Mouse (Mus musculus) spleen, postnatal 4 days (tissue): ENCODE results near the gene Gm10228.
"Not testable (repeated sequence)": the region's sequence is repeated elsewhere in the genome, so short reads cannot be mapped to it uniquely, and the experiment has no call there.

Experiments used
- DNase-seq, 2 experiments: peaks; one replicate each; pipeline ENCODE4 v3.0.0; 2022; ENCODE audit warnings: low spot score in 2 of 2

Gene Gm10228

DNA sequence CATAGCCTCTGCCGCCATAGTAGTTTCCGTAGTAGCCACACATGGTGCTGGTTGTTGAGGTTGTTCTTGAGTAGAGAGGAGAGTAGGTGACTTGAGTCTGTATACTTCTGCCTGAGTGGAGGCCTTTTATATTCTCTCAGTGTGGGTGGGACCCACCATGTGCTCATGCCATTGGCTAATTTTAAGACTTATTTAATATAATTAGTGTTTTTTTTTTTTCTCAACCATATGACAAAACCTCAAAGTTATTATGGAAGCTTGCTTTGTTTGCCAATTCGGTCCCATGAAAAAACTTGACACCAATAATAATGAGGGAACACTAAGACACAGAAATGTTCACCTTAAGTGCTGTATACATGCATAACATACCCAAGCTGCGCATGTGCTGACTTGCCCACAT lies at the start of gene Gm10228:
Gm10228 (minus strand) TSS at position 101 of the 400 bp plus-strand sequence.
- DNase-seq = not testable (repeated sequence)

DNA sequence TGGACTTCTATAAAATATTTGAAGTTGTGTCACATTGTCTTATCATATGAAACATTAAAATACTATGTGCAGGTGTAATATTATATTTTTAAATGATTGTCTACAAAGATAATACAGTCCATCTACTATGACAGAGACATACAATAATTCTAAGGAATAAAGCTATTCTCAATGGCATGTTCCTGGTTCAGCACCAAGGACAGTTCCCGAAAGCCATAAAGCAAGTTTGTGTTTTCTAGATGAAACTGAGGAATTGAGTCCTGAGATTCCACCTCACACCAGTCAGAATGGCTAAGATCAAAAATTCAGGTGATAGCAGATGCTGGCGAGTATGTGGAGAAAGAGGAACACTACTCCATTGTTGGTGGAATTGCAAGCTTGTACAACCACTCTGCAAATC lies 29.8 kb upstream of the Gm10228 start:
- DNase-seq = not testable (repeated sequence)

DNA sequence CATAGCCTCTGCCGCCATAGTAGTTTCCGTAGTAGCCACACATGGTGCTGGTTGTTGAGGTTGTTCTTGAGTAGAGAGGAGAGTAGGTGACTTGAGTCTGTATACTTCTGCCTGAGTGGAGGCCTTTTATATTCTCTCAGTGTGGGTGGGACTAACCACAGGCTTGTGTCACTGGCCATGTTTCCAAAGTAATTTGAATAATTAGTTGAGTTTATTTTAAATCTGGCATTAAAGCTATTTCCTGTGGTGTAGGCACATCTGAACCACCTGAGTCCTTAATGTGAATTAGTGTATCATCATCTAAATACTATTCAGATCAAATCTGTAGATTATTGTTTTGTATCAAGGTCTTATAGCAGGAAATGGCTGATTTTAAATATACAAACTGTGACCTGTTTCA lies 22.6 kb upstream of the Gm10228 start, which contains the start of gene 1110025L11Rik:
1110025L11Rik (minus strand) TSS at position 101 of the 400 bp plus-strand sequence.
- DNase-seq = not testable (repeated sequence)

DNA sequence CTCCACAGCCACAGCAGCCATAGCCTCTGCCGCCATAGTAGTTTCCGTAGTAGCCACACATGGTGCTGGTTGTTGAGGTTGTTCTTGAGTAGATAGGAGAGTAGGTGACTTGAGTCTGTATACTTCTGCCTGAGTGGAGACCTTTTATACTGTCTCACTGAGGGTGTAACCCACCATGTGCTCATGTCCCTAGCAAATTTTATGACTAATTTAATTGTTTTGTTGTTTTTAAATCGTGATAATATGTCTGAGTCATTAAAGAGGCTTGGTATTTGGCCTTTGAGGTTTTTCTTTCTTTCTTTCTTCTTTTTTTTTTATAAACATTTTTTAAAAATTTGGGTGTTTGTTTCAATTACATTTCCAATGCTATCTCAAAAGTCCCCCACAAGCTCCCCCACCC lies 6.5 kb upstream of the Gm10228 start, which contains the start of gene Krtap6-5:
Krtap6-5 (minus strand) TSS at position 101 of the 400 bp plus-strand sequence.
- DNase-seq = no peak

DNA sequence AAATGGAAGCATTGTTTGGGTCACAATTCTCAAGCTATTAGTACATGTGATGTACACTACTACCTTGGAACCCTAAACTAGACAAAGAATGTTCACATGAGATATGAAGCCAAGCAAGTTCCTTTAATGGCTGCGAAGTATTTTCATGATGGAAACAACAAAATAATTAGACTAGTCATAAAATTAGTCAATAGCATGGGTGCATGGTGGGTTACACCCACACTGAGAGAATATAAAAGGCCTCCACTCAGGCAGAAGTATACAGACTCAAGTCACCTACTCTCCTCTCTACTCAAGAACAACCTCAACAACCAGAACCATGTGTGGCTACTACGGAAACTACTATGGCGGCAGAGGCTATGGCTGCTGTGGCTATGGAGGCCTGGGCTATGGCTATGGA lies 9.9 kb downstream of the Gm10228 start, which contains the start of gene Krtap6-1:
Krtap6-1 (plus strand) TSS at position 301 of the 400 bp plus-strand sequence.
- not testable (repeated sequence) for DNase-seq

DNA sequence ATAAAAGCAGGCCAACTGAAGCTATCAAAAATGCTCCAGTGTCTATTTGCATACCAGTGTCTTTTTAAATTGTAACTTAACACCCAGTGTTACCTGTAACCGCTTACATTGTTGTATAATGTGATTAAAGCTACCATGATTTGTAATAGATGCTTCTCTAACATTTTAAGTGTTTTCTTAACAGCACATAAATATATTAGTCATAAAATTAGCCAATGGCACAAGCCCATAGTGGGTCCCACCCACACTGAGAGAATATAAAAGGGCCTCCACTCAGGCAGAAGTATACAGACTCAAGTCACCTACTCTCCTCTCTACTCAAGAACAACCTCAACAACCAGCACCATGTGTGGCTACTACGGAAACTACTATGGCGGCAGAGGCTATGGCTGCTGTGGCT lies 26.3 kb downstream of the Gm10228 start, which contains the start of gene Gm10229:
Gm10229 (plus strand) TSS at position 301 of the 400 bp plus-strand sequence.
- not testable (repeated sequence) for DNase-seq

DNA sequence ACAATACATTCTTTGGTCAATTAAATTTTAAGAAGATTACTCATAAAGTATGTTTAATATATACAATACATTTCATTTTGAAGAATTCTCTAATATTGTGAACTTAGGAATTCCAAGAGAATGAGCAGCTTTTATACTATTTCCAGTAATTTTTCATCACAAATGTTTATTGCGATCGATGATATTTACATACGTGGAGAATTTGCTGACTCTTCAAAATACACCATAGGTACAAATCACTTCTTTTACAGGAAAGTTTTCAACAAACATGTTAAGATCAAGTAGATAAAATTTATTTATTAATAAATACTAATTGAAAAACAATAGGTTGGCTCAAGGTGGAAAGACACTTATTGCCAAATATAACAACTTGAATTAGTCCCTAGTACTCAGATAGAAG lies 27.3 kb downstream of the Gm10228 start:
- no peak for DNase-seq

DNA sequence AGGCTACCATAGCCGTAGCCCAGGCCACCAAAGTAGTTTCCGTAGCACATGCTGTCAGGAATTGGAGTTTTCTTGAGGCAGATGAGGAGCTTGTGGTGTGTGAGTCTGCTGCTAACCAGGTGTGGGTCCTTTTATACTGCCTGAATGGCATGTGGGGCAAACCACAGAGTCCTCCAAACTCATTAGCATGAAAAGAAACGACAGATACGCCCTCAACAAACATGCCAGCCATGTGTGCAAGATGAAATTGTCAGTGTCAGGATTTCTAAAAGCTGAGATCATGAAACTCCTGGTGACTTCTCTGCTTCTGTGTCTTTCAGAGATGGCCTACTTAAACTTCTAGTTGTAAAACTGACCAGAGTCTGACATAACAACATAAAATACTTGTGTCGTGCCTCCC lies 30.6 kb downstream of the Gm10228 start, which contains the start of gene Krtap22-2:
Krtap22-2 (minus strand) TSS at position 101 of the 400 bp plus-strand sequence.
- DNase-seq = no peak
